Mouse (Mus musculus): Measurements from ENCODE around the gene Acot8. TPM values are rescaled to one million over a fixed set of nuclear protein-coding genes. Genes with fewer than 3 reads are reported as not detected.

Gene Acot8
- polyA plus RNA-seq, 1 experiment = not detected

DNA sequence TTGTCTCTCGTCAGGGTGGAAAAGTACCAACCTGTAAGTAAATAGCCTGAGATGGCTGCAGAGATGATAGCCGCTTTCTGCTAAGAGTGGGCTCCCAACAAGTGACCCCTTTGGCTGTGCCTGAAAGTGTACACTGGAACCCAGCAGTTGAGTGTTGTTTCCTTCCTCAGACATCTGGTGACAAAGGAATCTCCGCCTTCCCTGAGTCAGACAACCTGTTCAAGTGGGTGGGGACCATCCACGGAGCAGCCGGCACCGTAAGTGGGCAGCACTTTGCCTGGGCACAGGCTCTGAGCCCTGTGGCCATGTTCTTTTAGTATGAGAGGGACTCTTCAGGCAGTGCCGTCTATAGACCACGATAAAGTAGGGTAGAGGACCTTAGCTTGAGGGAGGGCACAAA, 33.6 kb downstream of the Acot8 start:
- Histone ChIP-seq H3K27ac (ENCODE audit: insufficient read depth, low read depth, low read length) (no peak overlapping the region), H3K4me1 (ENCODE audit: control insufficient read depth, insufficient read depth, low read length) (peaks cover 3% of the 10 kb centered on the region; the same call in 1 of the 2 replicates), H3K4me3 (ENCODE audit: insufficient read depth, low read depth, low read length) (no peak overlapping the region)
- TF ChIP-seq CTCF (IDR thresholded peaks at IDR 0.05; ENCODE audit: insufficient read depth, low read depth, low read length) = no peak
- 66% methylated on average over 8 of the region's 8 CpGs for WGBS

DNA sequence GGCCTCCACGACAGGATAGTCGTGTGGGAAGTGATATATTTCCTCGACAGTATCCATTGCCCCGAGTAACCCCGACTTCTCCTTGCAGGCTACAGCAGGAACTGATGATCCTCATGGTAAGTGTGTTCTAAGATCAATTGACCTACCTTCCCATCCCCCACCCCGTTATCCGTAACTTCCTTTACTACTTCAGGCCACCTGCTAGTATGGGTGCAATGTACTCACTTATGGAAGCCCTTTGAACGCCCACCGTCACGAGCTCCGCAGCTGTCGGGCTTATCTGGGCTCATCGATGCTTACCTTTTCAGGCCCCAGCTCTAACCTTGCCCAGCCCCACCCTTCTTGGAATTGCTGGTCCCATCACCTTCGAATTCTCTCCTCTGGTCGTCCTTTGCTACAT, 34.4 kb downstream of the Acot8 start:
- Histone ChIP-seq H3K4me3 (ENCODE audit: insufficient read depth, low read depth, low read length) (peak overlapping the region; percentile 52; the same call in 1 of the 2 replicates), H3K4me1 (ENCODE audit: control insufficient read depth, insufficient read depth, low read length) (peaks cover 3% of the 10 kb centered on the region; the same call in 1 of the 2 replicates), H3K27ac (ENCODE audit: insufficient read depth, low read depth, low read length) (no peak overlapping the region)
- TF ChIP-seq POLR2A (IDR thresholded peaks at IDR 0.05; ENCODE audit: insufficient read depth, low read depth, low read length) (no peak), CTCF (IDR thresholded peaks at IDR 0.05; ENCODE audit: insufficient read depth, low read depth, low read length) (no peak)
- WGBS = 2% methylated on average over 15 of the region's 15 CpGs

DNA sequence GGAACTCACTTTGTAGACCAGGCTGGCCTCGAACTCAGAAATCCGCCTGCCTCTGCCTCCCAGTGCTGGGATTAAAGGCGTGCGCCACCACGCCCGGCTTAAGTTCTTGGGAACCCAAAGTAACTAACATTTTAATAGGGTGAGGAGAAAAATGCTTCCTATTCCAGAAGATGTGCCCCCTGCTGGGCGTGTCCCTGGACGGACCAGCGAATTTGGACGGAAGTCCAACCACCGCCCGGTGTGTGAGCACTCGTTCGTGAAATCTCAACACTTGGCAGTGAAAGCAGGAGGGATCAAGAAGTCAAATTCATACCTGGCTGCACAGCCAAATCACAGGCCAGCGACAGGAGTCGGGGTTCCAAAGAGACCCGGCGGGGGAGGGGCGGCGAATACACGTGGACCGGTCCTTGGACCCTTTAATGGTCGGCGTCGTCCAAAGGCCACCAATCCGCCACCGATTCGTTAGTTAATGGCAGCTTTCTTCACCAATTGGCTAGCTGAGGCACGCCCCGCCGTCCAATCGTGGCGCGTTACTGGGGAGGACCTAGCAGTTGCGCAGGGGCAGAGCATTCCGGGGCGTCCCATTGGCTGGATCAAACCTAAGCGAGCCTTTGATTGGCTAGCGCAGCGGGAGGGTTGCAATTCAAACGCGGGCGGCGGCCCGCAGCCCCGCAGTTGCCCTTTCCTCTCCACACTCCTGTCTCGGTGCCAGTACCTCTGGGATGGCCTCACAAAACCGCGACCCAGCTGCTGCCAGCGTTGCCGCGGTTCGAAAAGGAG, 35.2 kb downstream of the Acot8 start, which contains the start of gene Ube2c:
Gene Ube2c, plus strand, starts transcription at position 641 of the 780 bp plus-strand sequence.
- no peak within 1 kb of the TSS for H3K27ac ChIP-seq (ENCODE audit: insufficient read depth, low read depth, low read length)
- H3K4me1 ChIP-seq (ENCODE audit: control insufficient read depth, insufficient read depth, low read length) = peaks cover 3% of the 10 kb centered on the region; the same call in 1 of the 2 replicates
- 3% methylated on average over 53 of the region's 53 CpGs for WGBS
- H3K4me3 ChIP-seq (ENCODE audit: insufficient read depth, low read depth, low read length) = peak within 1 kb of the TSS; percentile 60
- TF ChIP-seq CTCF (IDR thresholded peaks at IDR 0.05; ENCODE audit: insufficient read depth, low read depth, low read length) = peak; percentile 39; the same call in 1 of the 2 replicates
- no peak for TF ChIP-seq POLR2A (IDR thresholded peaks at IDR 0.05; ENCODE audit: insufficient read depth, low read depth, low read length)

GRCm38 (mm10) chr2:164767812-164768540, 36.7 kb downstream of the Acot8 start:
- no peak overlapping the region for H3K27ac ChIP-seq (ENCODE audit: insufficient read depth, low read depth, low read length)
- peaks cover 3% of the 10 kb centered on the region; the same call in 1 of the 2 replicates for H3K4me1 ChIP-seq (ENCODE audit: control insufficient read depth, insufficient read depth, low read length)
- TF ChIP-seq POLR2A (IDR thresholded peaks at IDR 0.05; ENCODE audit: insufficient read depth, low read depth, low read length) = no peak
- TF ChIP-seq CTCF (IDR thresholded peaks at IDR 0.05; ENCODE audit: insufficient read depth, low read depth, low read length) = no peak
- WGBS = 91% methylated on average over 15 of the region's 15 CpGs
- H3K4me3 ChIP-seq (ENCODE audit: insufficient read depth, low read depth, low read length) = no peak overlapping the region

GRCm38 (mm10) chr2:164765841-164766240, 38.8 kb downstream of the Acot8 start:
- Histone ChIP-seq H3K4me3 (ENCODE audit: insufficient read depth, low read depth, low read length) (no peak overlapping the region), H3K27ac (ENCODE audit: insufficient read depth, low read depth, low read length) (no peak overlapping the region), H3K4me1 (ENCODE audit: control insufficient read depth, insufficient read depth, low read length) (peaks cover 3% of the 10 kb centered on the region; the same call in 1 of the 2 replicates)
- 72% methylated on average over 3 of the region's 3 CpGs for WGBS
- no peak for TF ChIP-seq POLR2A (IDR thresholded peaks at IDR 0.05; ENCODE audit: insufficient read depth, low read depth, low read length)
- TF ChIP-seq CTCF (IDR thresholded peaks at IDR 0.05; ENCODE audit: insufficient read depth, low read depth, low read length) = no peak

- no peak for TF ChIP-seq CTCF (IDR thresholded peaks at IDR 0.05; ENCODE audit: insufficient read depth, low read depth, low read length)
- no peak for TF ChIP-seq POLR2A (IDR thresholded peaks at IDR 0.05; ENCODE audit: insufficient read depth, low read depth, low read length)
- 87% methylated on average over 7 of the region's 7 CpGs for WGBS
Observed at GRCm38 (mm10) chr2:164762593-164762992, 42.1 kb downstream of the Acot8 start.

DNA sequence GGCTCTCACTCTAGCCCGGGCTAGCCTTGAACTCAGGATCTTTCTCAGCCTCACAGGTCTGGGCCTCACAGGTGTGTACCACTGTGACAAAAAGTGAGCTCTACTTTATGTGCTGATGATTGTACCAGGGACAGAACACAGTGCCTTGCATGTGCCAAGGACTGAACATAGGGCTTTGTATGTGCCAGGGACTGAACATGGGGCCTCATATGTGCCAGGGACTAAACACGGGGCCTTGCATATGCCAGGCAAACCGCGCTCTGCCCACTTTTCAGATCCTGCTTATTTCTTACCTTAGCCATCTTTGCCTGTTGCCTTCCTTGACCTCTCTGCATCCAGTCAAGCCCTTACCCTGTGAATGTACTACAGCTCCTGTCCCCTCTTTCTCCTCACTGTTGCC, 42.7 kb downstream of the Acot8 start:
- no peak overlapping the region for H3K4me3 ChIP-seq (ENCODE audit: insufficient read depth, low read depth, low read length)
- no peak overlapping the region for H3K27ac ChIP-seq (ENCODE audit: insufficient read depth, low read depth, low read length)
- no peaks in the 10 kb centered on the region for H3K4me1 ChIP-seq (ENCODE audit: control insufficient read depth, insufficient read depth, low read length)
- no peak for TF ChIP-seq POLR2A (IDR thresholded peaks at IDR 0.05; ENCODE audit: insufficient read depth, low read depth, low read length)
- no peak for TF ChIP-seq CTCF (IDR thresholded peaks at IDR 0.05; ENCODE audit: insufficient read depth, low read depth, low read length)
- 98% methylated on average over 4 of the region's 4 CpGs for WGBS

More at GRCm38 (mm10) chr2:164762593-164762992, 42.1 kb downstream of the Acot8 start:
- Histone ChIP-seq H3K4me3 (ENCODE audit: insufficient read depth, low read depth, low read length) (no peak overlapping the region), H3K27ac (ENCODE audit: insufficient read depth, low read depth, low read length) (no peak overlapping the region), H3K4me1 (ENCODE audit: control insufficient read depth, insufficient read depth, low read length) (no peaks in the 10 kb centered on the region)

DNA sequence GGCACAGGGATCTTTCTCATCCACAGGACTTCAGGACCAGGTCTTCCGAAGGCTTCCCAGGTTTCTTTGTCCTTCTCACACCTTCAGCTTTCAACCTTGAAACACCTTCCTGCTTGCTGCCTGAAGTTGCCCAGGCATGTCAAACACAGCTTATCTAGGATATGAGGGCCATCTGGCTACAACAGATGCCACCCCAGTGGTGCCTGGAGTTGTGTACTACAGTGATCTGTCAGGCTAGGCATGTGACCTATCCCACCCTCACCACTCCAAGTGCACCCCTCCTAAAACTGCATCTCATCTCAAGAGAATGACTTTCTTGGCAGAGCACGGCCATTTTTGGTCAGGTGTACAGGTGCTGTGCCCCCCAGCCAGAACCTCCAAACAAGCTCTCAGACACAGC, 43.2 kb downstream of the Acot8 start:
- no peak overlapping the region for H3K27ac ChIP-seq (ENCODE audit: insufficient read depth, low read depth, low read length)
- TF ChIP-seq POLR2A (IDR thresholded peaks at IDR 0.05; ENCODE audit: insufficient read depth, low read depth, low read length) (no peak), CTCF (IDR thresholded peaks at IDR 0.05; ENCODE audit: insufficient read depth, low read depth, low read length) (no peak)
- 92% methylated on average over 2 of the region's 2 CpGs for WGBS
- H3K4me1 ChIP-seq (ENCODE audit: control insufficient read depth, insufficient read depth, low read length) = no peaks in the 10 kb centered on the region
- no peak overlapping the region for H3K4me3 ChIP-seq (ENCODE audit: insufficient read depth, low read depth, low read length)

Data from olfactory bulb, adult 2 months (tissue).